Mouse (Mus musculus) adrenal gland, adult 10 weeks (tissue): ENCODE data around the gene Naaladl1. TPM values are rescaled to one million over a fixed set of nuclear protein-coding genes. Genes with fewer than 3 reads are reported as not detected.

Experiments used
- polyA plus RNA-seq: library from polyadenylated mRNA; stranded (reverse); fragments of 350-450 nt; fragmentation: Illumina TruSeq; extraction: RNeasy Lipid Tissue Mini Kit (QIAGEN cat#74804); gene quantifications from one replicate; pipeline ENCODE4 v1.2.3, GENCODE M21; 2014; ENCODE audit warnings: low read depth, low replicate concordance

Naaladl1 gene
- polyA plus RNA-seq: not detected

GRCm38 (mm10) chr19:6105586-6105985 is at the start of gene Naaladl1:
Naaladl1 (plus strand) TSS chr19:6105782.

DNA sequence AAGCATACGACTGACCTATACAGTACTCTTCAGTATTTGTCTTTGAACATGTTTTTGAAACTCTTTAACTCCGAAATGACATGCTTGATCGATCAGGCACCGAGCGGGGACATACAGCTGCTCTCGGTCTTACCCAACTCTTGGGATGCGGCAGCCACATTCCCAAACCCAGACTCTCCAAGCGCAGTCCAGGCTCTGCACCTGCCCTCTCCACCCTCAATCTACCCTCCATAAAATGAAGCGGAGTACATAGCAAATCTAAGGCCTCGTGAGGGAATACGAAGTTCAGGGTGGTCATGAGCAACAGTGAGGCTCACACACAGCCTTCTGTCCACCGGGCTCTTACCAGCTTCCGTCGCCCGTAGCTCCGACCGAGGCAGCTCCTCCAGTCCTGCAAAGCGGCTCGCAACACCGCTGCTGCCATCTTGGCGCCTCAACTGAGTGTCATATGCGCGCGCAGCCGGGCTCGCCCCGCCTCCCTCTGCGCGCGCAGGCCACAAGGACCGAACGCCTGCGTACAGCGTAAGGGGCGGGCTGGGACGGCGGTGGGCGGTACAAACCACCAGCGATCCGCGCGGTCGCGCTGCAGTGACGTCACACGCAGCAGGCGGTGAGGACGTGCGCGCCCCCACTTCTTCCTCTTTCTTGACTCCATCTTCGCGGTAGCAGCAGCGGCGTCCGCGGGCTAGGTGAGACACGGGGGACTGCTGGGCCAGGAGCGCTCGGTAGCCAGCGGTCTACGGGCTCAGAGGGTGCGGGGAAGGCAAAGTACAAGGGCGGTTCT is 48.1 kb upstream of the Naaladl1 start, which contains the start of the genes Mrpl49 and Fau:
Gene Mrpl49, minus strand, starts transcription at position 473 of the 784 bp plus-strand sequence.
Gene Fau, plus strand, starts transcription at position 532 of the 784 bp plus-strand sequence.

DNA sequence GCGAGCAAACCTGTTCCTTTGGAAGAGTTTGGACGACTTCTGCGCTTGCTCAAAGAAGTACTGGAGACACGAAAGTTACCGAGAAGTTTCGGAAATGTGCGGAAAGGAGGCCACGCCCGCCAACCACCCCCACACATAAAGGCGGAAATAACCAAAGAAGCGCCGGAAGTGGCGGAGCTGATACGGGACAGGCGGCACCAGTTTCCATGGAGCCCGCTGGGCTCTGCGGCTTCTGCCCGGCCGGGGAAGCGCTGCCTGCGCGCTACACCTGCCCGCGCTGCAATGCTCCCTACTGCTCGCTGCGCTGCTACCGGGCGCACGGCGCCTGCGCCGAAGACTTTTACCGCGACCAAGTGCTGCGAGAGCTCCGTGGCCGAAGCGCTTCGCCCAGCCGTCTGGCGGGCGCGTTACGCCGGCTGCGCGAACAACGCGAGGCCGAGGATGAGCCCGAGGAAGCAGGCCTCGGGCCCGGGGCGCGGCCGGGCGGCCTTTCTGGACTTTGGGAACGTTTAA is 44.5 kb upstream of the Naaladl1 start, which contains the start of gene Znhit2:
Gene Znhit2, plus strand, starts transcription at position 172 of the 513 bp plus-strand sequence.

DNA sequence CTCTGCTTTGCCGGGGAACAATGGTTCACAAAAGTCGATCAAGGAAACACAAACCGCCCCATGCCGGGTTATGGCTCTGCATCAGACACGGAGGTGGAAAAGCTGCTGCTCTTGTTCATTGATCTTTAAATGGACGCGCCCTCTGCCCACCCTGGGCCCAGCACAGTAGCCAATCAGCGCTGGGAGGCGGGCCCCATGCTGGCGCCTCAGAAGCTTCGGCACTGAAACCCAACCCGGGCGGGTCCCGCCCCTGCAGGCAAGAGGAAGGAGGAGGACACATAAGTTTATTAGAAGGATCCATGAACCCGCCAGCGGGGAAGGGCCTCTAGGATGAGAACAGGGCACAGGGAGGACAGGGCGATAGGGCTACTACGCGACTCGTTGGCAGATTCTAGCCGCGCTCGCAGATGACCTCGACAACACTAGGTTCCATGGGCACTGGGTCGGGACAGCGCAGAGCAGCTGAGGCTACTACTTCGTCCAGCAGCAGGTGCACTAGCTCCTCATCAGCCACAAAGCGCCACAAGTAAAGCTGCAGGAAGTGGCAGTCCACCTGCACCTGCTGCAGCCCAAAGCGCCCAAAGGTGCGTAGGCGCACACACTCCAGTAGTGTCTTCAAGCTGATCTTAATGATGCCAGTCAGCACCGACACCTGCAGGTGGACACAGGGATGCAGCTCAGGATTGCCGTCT is 37.7 kb upstream of the Naaladl1 start, which contains the start of gene Tm7sf2:
Gene Tm7sf2, minus strand, starts transcription at position 650 of the 692 bp plus-strand sequence.

GRCm38 (mm10) chr19:6076564-6077393 is 28.8 kb upstream of the Naaladl1 start, which contains the start of gene Vps51:
Vps51 (minus strand) TSS chr19:6077231.

DNA sequence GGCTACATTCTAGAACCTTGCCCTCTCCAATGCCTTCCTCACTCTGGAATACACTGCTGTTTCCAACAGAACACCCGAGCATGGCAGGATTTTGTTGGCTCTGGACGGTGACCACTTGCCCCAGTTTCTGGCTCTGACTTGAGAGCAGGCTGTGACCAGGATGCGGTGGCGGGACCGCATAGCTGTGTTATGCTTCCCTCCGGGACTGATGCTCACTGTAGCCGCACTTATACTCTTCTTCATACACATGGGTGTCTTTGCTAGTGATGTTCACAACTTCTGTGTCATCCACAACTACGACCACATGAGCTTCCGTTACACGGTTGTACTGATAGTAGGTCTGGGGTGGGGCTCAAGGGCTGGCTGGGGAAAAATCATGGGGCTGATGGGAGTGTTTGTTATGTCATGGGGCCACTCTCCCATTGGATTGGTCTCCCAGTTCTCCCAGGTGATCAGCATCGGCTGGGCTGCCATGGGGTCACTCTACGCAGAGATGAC is 25.6 kb upstream of the Naaladl1 start, which contains the start of gene Tmem262:
Gene Tmem262, plus strand, starts transcription at position 51 of the 498 bp plus-strand sequence.

DNA sequence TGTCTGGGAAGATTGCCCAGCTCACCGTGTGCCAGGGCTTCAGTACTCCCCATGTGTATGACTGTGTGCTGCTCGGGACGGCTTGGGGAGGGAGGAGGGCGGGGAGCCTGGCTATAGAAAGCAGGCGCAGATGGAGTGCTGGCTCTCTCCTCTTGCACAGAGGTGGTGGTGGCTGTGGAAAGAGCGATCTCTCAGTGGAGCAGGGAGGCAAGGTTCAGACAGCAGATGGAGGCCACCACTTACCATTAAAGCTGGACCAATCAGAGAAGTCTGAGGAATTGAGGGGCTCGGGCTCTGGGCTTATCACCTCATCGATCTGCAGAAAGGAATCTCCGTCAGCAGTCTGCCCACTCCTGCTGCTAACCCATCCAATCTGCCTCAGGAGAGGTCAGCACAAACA is 23.4 kb upstream of the Naaladl1 start, which contains the start of gene Gm28374:
Gene Gm28374, minus strand, starts transcription at position 101 of the 400 bp plus-strand sequence.

DNA sequence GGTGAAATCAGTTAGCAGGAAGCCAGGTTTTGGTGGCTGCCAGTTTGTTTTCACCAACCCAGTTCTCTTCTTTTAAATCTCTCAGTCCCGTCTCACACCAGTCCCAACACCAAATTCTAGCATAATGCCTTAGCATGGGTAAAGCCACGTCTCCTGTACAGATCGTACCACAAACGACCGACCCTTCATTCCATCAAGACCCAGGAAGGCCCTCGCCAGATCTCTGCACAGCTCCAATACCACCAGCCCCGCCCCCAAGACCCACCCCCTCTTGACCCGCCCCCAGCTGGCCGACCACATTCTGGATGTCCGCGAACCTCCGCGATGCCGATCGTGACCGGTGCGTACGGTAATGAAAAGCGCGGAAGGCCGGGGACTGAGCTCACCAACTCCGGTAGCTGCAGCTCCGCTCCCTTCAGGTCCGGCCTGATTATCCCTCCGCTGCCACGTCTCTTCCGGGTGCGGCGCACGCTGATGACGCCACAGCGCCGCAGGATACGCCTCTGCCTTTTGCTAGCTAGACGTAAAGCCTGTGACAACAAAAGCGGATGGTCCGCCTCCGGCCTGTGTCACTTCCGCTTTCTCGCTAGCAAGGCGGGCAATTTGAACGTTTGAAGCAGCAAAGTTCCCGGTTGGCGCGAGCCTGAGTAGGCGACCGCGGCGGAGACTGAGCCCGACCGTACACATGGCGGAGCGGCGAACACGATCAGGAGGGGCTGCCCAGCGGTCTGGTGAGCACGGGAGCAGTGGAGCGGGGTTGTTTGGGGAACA is 20.9 kb upstream of the Naaladl1 start, which contains the start of the genes Zfpl1 and Cdca5:
Gene Zfpl1, minus strand, starts transcription at position 479 of the 771 bp plus-strand sequence.
Gene Cdca5, plus strand, starts transcription at position 506 of the 771 bp plus-strand sequence.

DNA sequence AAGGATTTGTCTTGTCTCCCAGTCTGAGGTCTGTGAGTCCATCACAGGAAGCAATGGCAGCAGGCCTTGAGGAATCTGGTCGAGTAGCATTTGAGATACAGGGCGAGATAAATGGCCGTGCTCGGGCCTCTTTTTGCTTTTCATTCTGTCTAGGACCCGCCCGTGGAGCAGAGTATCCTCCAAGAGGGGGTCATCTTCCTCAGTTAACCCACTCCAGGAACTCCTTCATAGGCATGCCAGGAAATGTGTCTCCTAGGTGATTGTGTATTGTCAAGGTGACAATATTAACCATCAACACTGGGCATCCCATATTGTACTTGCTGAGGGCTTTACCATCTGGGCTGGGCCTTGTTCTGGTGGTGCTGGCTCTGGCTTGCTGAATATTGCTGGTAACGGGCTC is 11.5 kb upstream of the Naaladl1 start, which contains the start of gene AC131692.1:
Gene AC131692.1, plus strand, starts transcription at position 301 of the 400 bp plus-strand sequence.

GRCm38 (mm10) chr19:6117986-6118676 is 12.5 kb downstream of the Naaladl1 start, which contains the start of gene Sac3d1:
Sac3d1 (minus strand) TSS chr19:6118650.

GRCm38 (mm10) chr19:6127760-6128341 is 22.3 kb downstream of the Naaladl1 start, which contains the start of gene Snx15:
Snx15 (minus strand) TSS chr19:6128304.

GRCm38 (mm10) chr19:6140678-6141393 is 35.3 kb downstream of the Naaladl1 start, which contains the start of gene Batf2:
Batf2 (plus strand) TSS chr19:6140983.

GRCm38 (mm10) chr19:6141394-6141749 is 35.8 kb downstream of the Naaladl1 start, which contains the start of gene Arl2:
Arl2 (minus strand) TSS chr19:6141548.

Other genes starting within 250 kb of the Naaladl1 start
- 4.1 TPM for gene Frmd8, start 230.5 kb upstream of the Naaladl1 start, polyA plus RNA-seq
- gene Slc25a45, start 228.0 kb upstream of the Naaladl1 start, polyA plus RNA-seq: 3.4 TPM
- gene Tigd3, start 211.6 kb upstream of the Naaladl1 start, polyA plus RNA-seq: not detected
- gene Dpf2, start 192.8 kb upstream of the Naaladl1 start, polyA plus RNA-seq: 8.1 TPM
- 1.7 TPM for gene Cdc42ep2, start 181.0 kb upstream of the Naaladl1 start, polyA plus RNA-seq
- 3.7 TPM for gene Pola2, start 141.6 kb upstream of the Naaladl1 start, polyA plus RNA-seq
- gene Slc22a20, start 119.6 kb upstream of the Naaladl1 start, polyA plus RNA-seq: not detected
- gene Capn1, start 89.9 kb upstream of the Naaladl1 start, polyA plus RNA-seq: 2.1 TPM
- gene Syvn1, start 59.2 kb upstream of the Naaladl1 start, polyA plus RNA-seq: 0.82 TPM
- 39.2 TPM for gene Mrpl49, start 48.0 kb upstream of the Naaladl1 start, polyA plus RNA-seq
- gene Fau, start 47.9 kb upstream of the Naaladl1 start, polyA plus RNA-seq: 27.5 TPM
- not detected for gene Znhit2, start 44.6 kb upstream of the Naaladl1 start, polyA plus RNA-seq
- gene Tm7sf2, start 37.4 kb upstream of the Naaladl1 start, polyA plus RNA-seq: 2.7 TPM
- gene Vps51, start 28.6 kb upstream of the Naaladl1 start, polyA plus RNA-seq: 7.1 TPM
- not detected for gene Tmem262, start 25.7 kb upstream of the Naaladl1 start, polyA plus RNA-seq
- gene Gm28374, start 23.5 kb upstream of the Naaladl1 start, polyA plus RNA-seq: not detected
- gene Zfpl1, start 20.8 kb upstream of the Naaladl1 start, polyA plus RNA-seq: 1.5 TPM
- 1.2 TPM for gene Cdca5, start 20.8 kb upstream of the Naaladl1 start, polyA plus RNA-seq
- gene AC131692.1, start 11.4 kb upstream of the Naaladl1 start, polyA plus RNA-seq: not detected
- gene Sac3d1, start 12.9 kb downstream of the Naaladl1 start, polyA plus RNA-seq: 0.70 TPM
- gene Snx15, start 22.5 kb downstream of the Naaladl1 start, polyA plus RNA-seq: 4.0 TPM
- gene Batf2, start 35.2 kb downstream of the Naaladl1 start, polyA plus RNA-seq: not detected
- gene Arl2, start 35.8 kb downstream of the Naaladl1 start, polyA plus RNA-seq: 2.3 TPM
- gene Majin, start 78.6 kb downstream of the Naaladl1 start, polyA plus RNA-seq: not detected
- not detected for gene Gpha2, start 120.6 kb downstream of the Naaladl1 start, polyA plus RNA-seq
- 3.4 TPM for gene Ppp2r5b, start 130.1 kb downstream of the Naaladl1 start, polyA plus RNA-seq
- gene Atg2a, start 135.9 kb downstream of the Naaladl1 start, polyA plus RNA-seq: not detected
- gene Ehd1, start 170.9 kb downstream of the Naaladl1 start, polyA plus RNA-seq: 14.9 TPM
- 2.4 TPM for gene Cdc42bpg, start 200.7 kb downstream of the Naaladl1 start, polyA plus RNA-seq
- 8.8 TPM for gene Men1, start 229.2 kb downstream of the Naaladl1 start, polyA plus RNA-seq
- 6.2 TPM for gene Map4k2, start 235.4 kb downstream of the Naaladl1 start, polyA plus RNA-seq